Mouse (Mus musculus) hindlimb bud, embryonic 11.5 days (tissue): ENCODE measurements around the gene Hist1h4n.
"Not testable (repeated sequence)": the region's sequence is repeated elsewhere in the genome, so short reads cannot be mapped to it uniquely, and the experiment has no call there.

Source experiments
- DNase-seq: peaks from one replicate; pipeline ENCODE4 v3.0.0-alpha.2; 2012; ENCODE audit warnings: low read depth, low spot score; ENCODE audit errors: extremely low spot score

Gene Hist1h4n

GRCm38 (mm10) chr13:21831418-21832394 lies at the start of gene Hist1h4n:
Gene Hist1h4n, minus strand, starts transcription at chr13:21832196.
- not testable (repeated sequence) for DNase-seq

DNA sequence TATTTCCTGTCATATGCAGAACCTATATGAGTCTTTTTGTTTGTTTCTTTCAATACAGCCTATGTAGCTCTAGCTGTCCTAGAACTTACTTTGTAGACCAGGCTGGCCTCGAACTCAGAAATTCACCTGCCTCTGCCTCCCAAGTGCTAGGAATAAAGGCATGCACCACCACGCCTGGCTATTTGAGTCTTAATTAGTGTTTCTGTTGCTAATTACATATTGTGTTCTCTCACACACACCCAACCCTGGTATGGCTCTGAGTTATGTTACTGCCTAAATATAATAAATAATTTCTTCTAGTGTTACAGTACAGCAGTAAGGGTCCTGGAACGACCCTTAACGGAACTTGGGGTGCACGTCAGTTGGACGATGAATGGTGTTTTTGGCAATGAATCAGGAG lies 48.7 kb upstream of the Hist1h4n start:
- DNase-seq: no peak

GRCm38 (mm10) chr13:21865503-21865902 lies 33.5 kb upstream of the Hist1h4n start:
- DNase-seq: not testable (repeated sequence)

- no peak for DNase-seq
Measured at GRCm38 (mm10) chr13:21861608-21862007, 29.6 kb upstream of the Hist1h4n start.

DNA sequence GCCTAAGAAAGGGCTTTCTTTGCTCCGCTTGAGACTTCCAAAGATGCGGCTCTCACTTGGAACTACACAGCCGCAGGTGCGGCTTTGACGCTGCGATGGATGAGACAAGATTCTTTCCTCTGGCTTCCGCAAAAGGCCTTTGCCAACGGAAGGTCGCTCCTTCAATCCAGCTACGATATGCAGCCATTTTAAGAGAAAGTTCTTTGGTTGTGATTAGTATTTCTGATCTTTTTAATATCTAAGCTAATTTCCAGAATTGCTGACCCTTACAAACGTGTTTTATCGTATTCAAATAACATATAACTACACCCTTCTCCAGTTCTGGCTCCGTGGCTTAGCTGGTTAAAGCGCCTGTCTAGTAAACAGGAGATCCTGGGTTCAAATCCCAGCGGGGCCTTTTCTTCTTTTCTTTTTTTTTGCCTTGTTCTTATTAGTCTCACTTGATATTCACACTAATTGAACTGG lies 23.7 kb upstream of the Hist1h4n start:
- DNase-seq: peak; percentile 94

DNA sequence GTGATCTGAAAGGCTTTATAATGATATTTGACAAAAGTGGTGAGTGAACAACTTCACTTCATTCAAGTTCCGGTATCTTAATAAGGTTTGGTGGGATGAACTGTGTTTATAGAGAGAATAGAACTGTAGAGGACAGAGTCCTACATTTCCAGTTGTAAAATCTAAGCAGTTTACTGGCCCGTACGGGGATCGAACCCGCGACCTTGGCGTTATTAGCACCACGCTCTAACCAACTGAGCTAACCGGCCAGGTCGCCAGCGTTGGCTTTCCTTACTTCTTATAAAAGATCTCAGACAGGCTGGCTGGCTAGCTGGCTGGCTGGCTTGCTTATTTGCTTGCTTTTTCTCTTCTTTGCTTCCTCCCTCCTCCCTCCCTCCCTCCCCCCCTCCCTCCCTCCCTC lies 23.1 kb upstream of the Hist1h4n start:
- DNase-seq: peak; percentile 60

GRCm38 (mm10) chr13:21852215-21852945 lies 20.4 kb upstream of the Hist1h4n start:
- DNase-seq: no peak

DNA sequence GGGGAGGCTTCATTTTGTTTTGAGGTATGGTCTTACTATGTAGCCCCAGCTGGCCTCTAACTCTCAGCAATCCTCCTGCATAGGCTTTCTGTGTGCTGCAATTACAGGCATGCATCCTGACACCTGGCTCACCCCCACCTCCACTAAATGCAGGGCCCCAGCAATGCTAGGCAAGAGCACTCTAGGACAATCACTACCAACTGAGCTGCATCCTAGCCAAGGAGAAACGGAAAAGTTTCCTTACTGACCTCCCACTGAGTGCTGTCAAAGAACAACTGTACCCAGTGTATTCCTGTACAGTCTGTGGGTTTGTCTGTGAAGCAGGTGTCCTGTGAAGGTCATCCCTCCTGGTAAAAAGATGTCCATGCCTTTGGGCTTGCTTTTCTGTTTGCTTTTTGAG lies 18.7 kb upstream of the Hist1h4n start:
- not testable (repeated sequence) for DNase-seq

- peak; percentile 42 for DNase-seq
Measured at GRCm38 (mm10) chr13:21847883-21848282, 15.9 kb upstream of the Hist1h4n start.

GRCm38 (mm10) chr13:21846356-21846755 lies 14.4 kb upstream of the Hist1h4n start:
- DNase-seq: not testable (repeated sequence)

- DNase-seq: not testable (repeated sequence)
Measured at GRCm38 (mm10) chr13:21840508-21840907, 8.5 kb upstream of the Hist1h4n start.

DNA sequence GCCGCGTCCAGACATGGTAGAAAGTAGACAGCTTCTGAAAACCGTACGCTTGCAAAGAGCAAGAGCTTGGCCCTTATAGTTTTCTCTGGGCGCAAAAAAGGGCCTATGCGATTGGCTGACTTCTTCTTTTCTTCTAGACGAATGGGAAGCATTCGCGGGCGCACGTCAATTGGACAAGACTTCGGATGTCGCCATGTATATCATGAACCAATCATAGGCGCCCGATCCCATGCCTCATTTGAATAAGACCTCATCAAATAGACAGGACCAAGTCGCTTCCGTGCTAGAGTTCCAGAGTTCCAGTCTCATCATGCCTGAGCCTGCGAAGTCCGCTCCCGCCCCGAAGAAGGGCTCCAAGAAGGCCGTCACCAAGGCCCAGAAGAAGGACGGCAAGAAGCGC lies 1.5 kb upstream of the Hist1h4n start, which contains the start of the genes Hist1h2ap and Hist1h2br:
Gene Hist1h2ap (minus strand): TSS at position 47 of the 400 bp plus-strand sequence.
Gene Hist1h2br (plus strand): TSS at position 283 of the 400 bp plus-strand sequence.
- not testable (repeated sequence) for DNase-seq

DNA sequence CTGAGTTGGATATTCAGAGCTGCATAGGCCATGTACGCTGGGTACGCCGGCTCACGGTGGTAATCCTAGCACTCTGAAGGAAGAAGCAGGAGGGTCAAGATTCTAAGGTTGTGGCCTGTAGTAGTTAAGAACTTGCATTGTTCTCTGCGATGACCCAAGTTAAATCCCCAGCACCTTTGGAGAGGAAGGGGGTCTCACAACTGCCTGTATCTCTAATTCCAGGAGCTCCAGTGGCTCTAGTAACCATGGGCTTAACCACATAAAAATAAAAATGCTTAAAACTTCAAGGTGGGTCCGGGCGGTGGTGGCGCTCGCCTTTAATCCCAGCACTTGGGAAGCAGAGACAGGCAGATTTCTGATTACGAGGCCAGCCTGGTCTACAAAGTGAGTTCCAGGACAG lies 1.7 kb downstream of the Hist1h4n start:
- DNase-seq: no peak

DNA sequence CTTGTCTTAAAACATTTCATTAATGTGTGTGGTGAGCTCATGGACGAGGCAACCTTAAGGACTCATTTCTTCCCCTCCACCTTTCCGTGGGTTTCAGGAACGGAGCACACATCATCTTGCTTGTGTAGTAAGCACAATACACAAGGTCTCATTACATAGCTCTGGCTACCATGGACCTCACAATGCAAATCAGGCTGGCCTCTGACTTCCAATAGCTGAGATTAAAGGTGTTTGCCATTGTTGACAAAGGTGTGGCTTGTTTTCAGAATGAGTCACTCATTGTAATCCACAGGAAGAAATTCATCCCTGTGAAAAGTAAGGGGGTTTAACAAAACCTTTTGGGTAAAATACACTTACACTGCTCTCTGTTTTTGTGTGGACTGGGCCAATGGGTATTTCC lies 3.5 kb downstream of the Hist1h4n start:
- DNase-seq: no peak

GRCm38 (mm10) chr13:21820082-21820890 lies 11.7 kb downstream of the Hist1h4n start:
- not testable (repeated sequence) for DNase-seq

DNA sequence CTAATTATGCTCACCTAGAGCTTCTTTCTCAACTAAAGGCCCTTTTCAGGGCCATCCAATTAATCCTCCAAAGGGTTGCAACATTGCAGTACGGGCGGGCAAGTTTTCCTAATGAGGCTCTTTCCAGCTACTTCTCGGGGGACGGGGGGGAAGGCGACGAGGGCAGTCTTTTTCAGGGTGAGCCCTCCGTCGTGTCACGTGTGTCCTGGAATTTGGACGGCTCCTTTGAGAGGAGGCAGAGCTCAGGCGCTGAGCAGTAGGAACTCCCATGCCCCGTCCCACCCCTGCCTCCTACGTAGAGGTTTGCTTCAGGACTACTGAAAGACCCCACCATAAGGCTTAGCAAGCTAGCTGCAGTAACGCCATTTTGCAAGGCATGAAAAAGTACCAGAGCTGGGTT lies 19.9 kb downstream of the Hist1h4n start:
- DNase-seq: not testable (repeated sequence)

- not testable (repeated sequence) for DNase-seq
Measured at GRCm38 (mm10) chr13:21811539-21811938, 20.5 kb downstream of the Hist1h4n start, which contains the start of gene Hist1h4m. Gene Hist1h4m, plus strand, starts transcription at chr13:21811746.

DNA sequence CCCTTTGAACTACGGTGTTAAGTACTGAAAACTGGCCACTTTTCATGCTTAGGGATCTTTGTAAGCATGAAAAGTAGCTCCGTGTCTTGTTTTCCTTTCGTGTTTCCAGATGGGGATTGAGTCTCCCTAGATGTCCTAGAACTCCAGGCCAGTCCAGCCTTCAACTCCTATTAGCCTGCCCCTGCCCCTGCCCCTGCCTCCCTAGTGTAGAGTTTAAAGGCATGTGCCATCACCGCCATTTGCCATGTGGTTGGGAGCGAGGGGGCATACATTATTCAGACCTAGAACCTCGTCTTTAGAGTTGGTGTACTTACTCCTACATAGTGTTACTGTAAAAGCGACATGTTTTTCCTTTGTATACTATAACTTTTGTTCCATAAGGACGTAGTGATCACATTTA lies 20.9 kb downstream of the Hist1h4n start:
- not testable (repeated sequence) for DNase-seq

DNA sequence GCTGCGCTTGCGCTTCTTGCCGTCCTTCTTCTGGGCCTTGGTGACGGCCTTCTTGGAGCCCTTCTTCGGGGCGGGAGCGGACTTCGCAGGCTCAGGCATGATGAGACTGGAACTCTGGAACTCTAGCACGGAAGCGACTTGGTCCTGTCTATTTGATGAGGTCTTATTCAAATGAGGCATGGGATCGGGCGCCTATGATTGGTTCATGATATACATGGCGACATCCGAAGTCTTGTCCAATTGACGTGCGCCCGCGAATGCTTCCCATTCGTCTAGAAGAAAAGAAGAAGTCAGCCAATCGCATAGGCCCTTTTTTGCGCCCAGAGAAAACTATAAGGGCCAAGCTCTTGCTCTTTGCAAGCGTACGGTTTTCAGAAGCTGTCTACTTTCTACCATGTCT lies 21.9 kb downstream of the Hist1h4n start, which contains the start of the genes Hist1h2bq and Hist1h2ao:
Gene Hist1h2bq (minus strand): TSS at position 125 of the 400 bp plus-strand sequence.
Gene Hist1h2ao (plus strand): TSS at position 393 of the 400 bp plus-strand sequence.
- DNase-seq: not testable (repeated sequence)

DNA sequence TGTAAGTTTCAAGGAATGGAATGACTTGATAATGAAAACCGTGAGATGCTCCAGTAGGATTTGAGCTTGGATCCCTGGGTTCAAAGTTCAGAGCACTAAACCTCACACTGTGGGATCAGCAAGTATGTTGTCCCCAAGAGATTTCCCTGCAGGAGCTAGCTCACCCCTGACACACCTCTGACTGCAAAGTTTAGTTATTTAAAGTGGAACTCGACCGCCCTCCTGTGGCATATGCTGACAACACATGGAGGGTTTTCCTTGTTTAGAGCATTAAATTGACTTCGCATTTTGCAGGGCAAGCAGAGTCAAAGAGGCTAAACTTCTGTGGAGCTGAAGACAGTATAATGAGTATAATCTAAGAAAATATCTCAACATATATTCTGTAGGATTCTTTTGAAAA lies 28.9 kb downstream of the Hist1h4n start:
- DNase-seq: not testable (repeated sequence)
